Mouse (Mus musculus): Measurements from ENCODE around the gene Fgd6. TPM values are rescaled to one million over a fixed set of nuclear protein-coding genes. Genes with fewer than 3 reads are reported as not detected.

Fgd6 gene
- polyA plus RNA-seq, 1 experiment, result 7.2 TPM

- WGBS, result 91% methylated on average over 4 of the region's 4 CpGs
- H3K4me3 ChIP-seq (replicated peaks; ENCODE audit: extremely low read depth, low read depth, low read length), result no peak overlapping the region
- no peaks in the 10 kb centered on the region for H3K4me1 ChIP-seq (ENCODE audit: control insufficient read depth, insufficient read depth, low read length)
- TF ChIP-seq CTCF (IDR thresholded peaks at IDR 0.05; ENCODE audit: insufficient read depth, low read length), result no peak
- TF ChIP-seq POLR2A (IDR thresholded peaks at IDR 0.05; ENCODE audit: borderline replicate concordance, extremely low read depth, low read depth, low read length), result no peak
- DNase-seq, result no peak
Observed at GRCm38 (mm10) chr10:94159406-94159805, 123.6 kb downstream of the Fgd6 start.

DNA sequence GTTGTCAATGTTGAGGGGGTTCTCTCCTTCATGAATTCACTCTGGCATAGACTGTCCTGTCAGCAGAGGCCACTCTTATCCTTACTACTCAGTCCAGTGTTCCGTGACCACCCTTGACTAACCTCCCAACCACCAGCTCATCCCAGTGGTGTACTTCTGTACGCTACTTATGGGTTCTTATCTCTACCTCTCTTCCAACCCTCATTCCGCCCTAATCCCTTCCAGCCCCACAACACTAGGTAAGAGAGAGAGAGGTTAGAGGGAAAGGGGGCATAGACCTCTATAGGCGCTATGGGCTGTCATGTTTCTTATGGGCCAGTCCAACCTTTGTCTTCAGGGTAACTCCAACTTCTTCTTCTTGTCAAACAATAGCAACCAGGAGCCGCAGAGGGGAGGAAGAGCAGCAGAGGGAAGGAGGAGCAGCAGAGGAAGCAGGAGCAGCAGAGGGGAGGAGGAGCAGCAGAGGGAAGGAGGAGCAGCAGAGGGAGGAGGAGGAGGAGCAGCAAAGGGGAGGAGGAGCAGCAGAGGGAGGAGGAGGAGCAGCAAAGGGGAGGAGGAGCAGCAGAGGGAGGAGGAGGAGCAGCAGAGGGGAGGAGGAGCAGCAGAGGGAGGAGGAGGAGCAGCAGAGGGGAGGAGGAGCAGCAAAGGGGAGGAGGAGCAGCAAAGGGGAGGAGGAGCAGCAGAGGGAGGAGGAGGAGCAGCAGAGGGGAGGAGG is 125.4 kb downstream of the Fgd6 start:
- WGBS, result 86% methylated on average over 5 of the region's 5 CpGs
- H3K4me3 ChIP-seq (replicated peaks; ENCODE audit: extremely low read depth, low read depth, low read length), result no peak overlapping the region
- DNase-seq, result no peak
- no peaks in the 10 kb centered on the region for H3K4me1 ChIP-seq (ENCODE audit: control insufficient read depth, insufficient read depth, low read length)
- TF ChIP-seq POLR2A (IDR thresholded peaks at IDR 0.05; ENCODE audit: borderline replicate concordance, extremely low read depth, low read depth, low read length) (no peak), CTCF (IDR thresholded peaks at IDR 0.05; ENCODE audit: insufficient read depth, low read length) (no peak)

DNA sequence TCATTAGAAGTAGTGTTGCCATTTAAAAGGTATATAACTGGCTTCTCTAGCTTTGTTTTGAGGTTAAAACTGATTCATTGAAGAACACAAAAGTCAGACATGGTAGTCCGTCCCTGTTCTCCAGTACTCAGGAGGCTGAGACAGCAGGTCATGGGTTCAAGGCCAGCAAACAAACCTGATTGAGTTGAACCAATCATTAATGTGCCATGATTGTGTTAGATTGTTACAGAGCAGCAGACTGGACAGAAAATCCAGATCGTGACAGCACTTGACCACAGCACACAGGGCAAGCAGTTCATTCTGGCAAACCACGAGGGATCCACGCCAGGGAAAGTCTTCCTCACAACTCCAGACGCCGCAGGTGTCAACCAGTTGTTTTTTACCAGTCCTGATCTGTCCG is 126.2 kb downstream of the Fgd6 start:
- Histone ChIP-seq H3K4me1 (ENCODE audit: control insufficient read depth, insufficient read depth, low read length) (no peaks in the 10 kb centered on the region), H3K4me3 (replicated peaks; ENCODE audit: extremely low read depth, low read depth, low read length) (no peak overlapping the region)
- DNase-seq, result no peak
- 97% methylated on average over 7 of the region's 7 CpGs for WGBS
- TF ChIP-seq POLR2A (IDR thresholded peaks at IDR 0.05; ENCODE audit: borderline replicate concordance, extremely low read depth, low read depth, low read length) (no peak), CTCF (IDR thresholded peaks at IDR 0.05; ENCODE audit: insufficient read depth, low read length) (no peak)

GRCm38 (mm10) chr10:94164104-94164845 is 128.5 kb downstream of the Fgd6 start:
- no peak for TF ChIP-seq POLR2A (IDR thresholded peaks at IDR 0.05; ENCODE audit: borderline replicate concordance, extremely low read depth, low read depth, low read length)
- TF ChIP-seq CTCF (IDR thresholded peaks at IDR 0.05; ENCODE audit: insufficient read depth, low read length), result no peak
- no peaks in the 10 kb centered on the region for H3K4me1 ChIP-seq (ENCODE audit: control insufficient read depth, insufficient read depth, low read length)
- DNase-seq, result no peak
- H3K4me3 ChIP-seq (replicated peaks; ENCODE audit: extremely low read depth, low read depth, low read length), result no peak overlapping the region
- 83% methylated on average over 5 of the region's 5 CpGs for WGBS

GRCm38 (mm10) chr10:94165426-94165825 is 129.6 kb downstream of the Fgd6 start:
- DNase-seq, result no peak
- TF ChIP-seq CTCF (IDR thresholded peaks at IDR 0.05; ENCODE audit: insufficient read depth, low read length), result no peak
- no peak for TF ChIP-seq POLR2A (IDR thresholded peaks at IDR 0.05; ENCODE audit: borderline replicate concordance, extremely low read depth, low read depth, low read length)
- H3K4me1 ChIP-seq (ENCODE audit: control insufficient read depth, insufficient read depth, low read length), result no peaks in the 10 kb centered on the region
- H3K4me3 ChIP-seq (replicated peaks; ENCODE audit: extremely low read depth, low read depth, low read length), result no peak overlapping the region
- WGBS, result 86% methylated on average over 16 of the region's 16 CpGs

GRCm38 (mm10) chr10:94167051-94167750 is 131.4 kb downstream of the Fgd6 start:
- Histone ChIP-seq H3K4me1 (ENCODE audit: control insufficient read depth, insufficient read depth, low read length) (no peaks in the 10 kb centered on the region), H3K4me3 (replicated peaks; ENCODE audit: extremely low read depth, low read depth, low read length) (no peak overlapping the region)
- no peak for TF ChIP-seq POLR2A (IDR thresholded peaks at IDR 0.05; ENCODE audit: borderline replicate concordance, extremely low read depth, low read depth, low read length)
- no peak for TF ChIP-seq CTCF (IDR thresholded peaks at IDR 0.05; ENCODE audit: insufficient read depth, low read length)
- no peak for DNase-seq
- 94% methylated on average over 11 of the region's 11 CpGs for WGBS

GRCm38 (mm10) chr10:94171440-94172130 is 135.8 kb downstream of the Fgd6 start:
- WGBS, result 62% methylated on average over 12 of the region's 12 CpGs
- no peak overlapping the region for H3K4me3 ChIP-seq (replicated peaks; ENCODE audit: extremely low read depth, low read depth, low read length)
- H3K4me1 ChIP-seq (ENCODE audit: control insufficient read depth, insufficient read depth, low read length), result no peaks in the 10 kb centered on the region
- DNase-seq, result no peak
- no peak for TF ChIP-seq CTCF (IDR thresholded peaks at IDR 0.05; ENCODE audit: insufficient read depth, low read length)
- no peak for TF ChIP-seq POLR2A (IDR thresholded peaks at IDR 0.05; ENCODE audit: borderline replicate concordance, extremely low read depth, low read depth, low read length)

GRCm38 (mm10) chr10:94172137-94172536 is 136.3 kb downstream of the Fgd6 start:
- 84% methylated on average over 11 of the region's 11 CpGs for WGBS
- Histone ChIP-seq H3K4me1 (ENCODE audit: control insufficient read depth, insufficient read depth, low read length) (no peaks in the 10 kb centered on the region), H3K4me3 (replicated peaks; ENCODE audit: extremely low read depth, low read depth, low read length) (no peak overlapping the region)
- DNase-seq, result no peak
- no peak for TF ChIP-seq POLR2A (IDR thresholded peaks at IDR 0.05; ENCODE audit: borderline replicate concordance, extremely low read depth, low read depth, low read length)
- TF ChIP-seq CTCF (IDR thresholded peaks at IDR 0.05; ENCODE audit: insufficient read depth, low read length), result no peak

DNA sequence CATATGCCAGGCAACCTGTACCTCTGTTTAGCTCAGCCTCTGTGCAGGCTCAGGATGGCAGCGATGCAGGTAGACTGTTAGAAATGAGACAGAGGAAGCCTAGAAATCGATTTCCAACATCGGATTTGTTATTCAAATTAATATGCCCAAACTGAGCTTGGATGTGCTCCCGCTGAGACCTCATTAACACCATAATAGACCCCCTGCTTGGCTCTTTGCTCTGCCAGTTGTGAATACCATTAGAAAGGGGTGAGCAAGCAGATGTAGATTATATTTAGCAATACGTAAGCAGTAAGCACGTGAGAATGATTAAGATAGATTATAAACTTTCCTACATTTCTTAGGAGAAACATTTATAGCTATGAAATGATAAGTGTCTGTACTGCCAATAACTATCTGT is 136.9 kb downstream of the Fgd6 start:
- Histone ChIP-seq H3K4me1 (ENCODE audit: control insufficient read depth, insufficient read depth, low read length) (no peaks in the 10 kb centered on the region), H3K4me3 (replicated peaks; ENCODE audit: extremely low read depth, low read depth, low read length) (no peak overlapping the region)
- no peak for TF ChIP-seq CTCF (IDR thresholded peaks at IDR 0.05; ENCODE audit: insufficient read depth, low read length)
- no peak for DNase-seq
- 87% methylated on average over 6 of the region's 6 CpGs for WGBS
